In the genomic region with DNA sequence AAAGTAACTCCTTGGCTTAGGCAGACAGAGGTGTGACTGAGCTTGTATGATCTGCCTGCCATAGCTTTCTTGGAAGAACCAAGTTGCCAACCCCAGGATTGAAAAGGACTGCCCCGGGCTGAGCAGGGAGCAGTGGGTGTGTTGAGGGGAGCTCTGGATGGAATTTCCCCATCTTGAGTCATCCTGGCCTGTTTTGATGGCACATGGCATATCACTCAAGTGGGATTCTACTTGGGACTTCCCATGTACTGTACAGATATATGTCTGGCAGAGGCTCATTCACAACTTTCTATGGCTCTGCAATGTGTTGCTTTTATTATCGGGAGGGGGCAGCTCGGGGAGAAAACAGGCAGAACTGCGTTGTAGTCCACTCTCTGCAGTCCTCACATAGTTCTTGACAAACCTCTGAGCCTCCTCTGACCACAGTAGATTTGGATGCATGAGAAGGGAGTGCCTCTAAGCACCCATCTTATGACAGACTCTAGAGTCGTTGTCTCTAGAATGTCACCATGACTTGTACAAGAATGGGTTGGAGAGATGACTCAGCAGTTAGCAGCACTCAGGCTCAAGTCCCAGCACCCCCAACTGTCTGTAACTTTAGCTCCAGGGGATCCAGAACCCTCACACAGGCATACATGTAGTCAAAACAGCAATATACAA, we compare ENCODE assay signal across 12 mouse cellular contexts. TPM values are rescaled to one million over a fixed set of nuclear protein-coding genes. Genes with fewer than 3 reads are reported as not detected.
A peak's percentile ranks its signal among the peaks of the same experiment; 100 is the strongest.
DNase-seq lines count a peak whose midpoint lies in the region; ATAC-seq lines count a peak whose summit lies in the region.
"Had no signal": no experiment of that assay in that cellular context is flagged by ENCODE, and none has a peak within 500 bp of the region (broad histone marks: within the 10 kb centered on the region; RNA-seq: fewer than 3 reads in every experiment).

No protein-coding gene starts in this region.

- H3K27me3 ChIP-seq in megakaryocyte, embryonic 14.5 days (replicated peaks), result no peaks in the 10 kb centered on the region
- no peaks in the 10 kb centered on the region for H3K27me3 ChIP-seq in liver, embryonic 11.5 days (replicated peaks; ENCODE audit: control insufficient read depth, insufficient read depth, low read length)
- H3K27me3 ChIP-seq: limb, embryonic 12.5 days had no signal

- peak overlapping the region; percentile 83 for H3K27ac ChIP-seq in liver, embryonic 11.5 days (ENCODE audit: low read depth, low read length)
- H3K27ac ChIP-seq: limb, embryonic 12.5 days had no signal

- peaks cover 97% of the 10 kb centered on the region for H3K36me3 ChIP-seq in megakaryocyte, embryonic 14.5 days (replicated peaks; ENCODE audit: low read length)
- H3K36me3 ChIP-seq in liver, embryonic 11.5 days (ENCODE audit: control insufficient read depth, insufficient read depth, low read length), result peaks cover 52% of the 10 kb centered on the region

- peak overlapping the region; percentile 15 for H3K4me2 ChIP-seq in liver, embryonic 11.5 days
- H3K4me2 ChIP-seq: limb, embryonic 12.5 days had no signal

- H3K4me3 ChIP-seq in megakaryocyte, embryonic 14.5 days (replicated peaks), result peak overlapping the region; percentile 87
- H3K4me3 ChIP-seq in liver, embryonic 11.5 days (ENCODE audit: low read depth, low read length), result no peak overlapping the region
- H3K4me3 ChIP-seq: limb, embryonic 12.5 days had no signal

- DNase-seq in Muller cell, postnatal 12 days (ENCODE audit: inconsistent ontology term), result peak; percentile 26
- no peak for DNase-seq in liver, embryonic 11.5 days (ENCODE audit: low spot score)
- DNase-seq in cerebellum, adult 18-20 months, result no peak
- DNase-seq in kidney, postnatal 10 days, result no peak
- no peak for DNase-seq in kidney, postnatal 4 days
- DNase-seq: cerebellum, adult 11 months; gastrocnemius, postnatal 14 days; kidney, adult 9 months; lung, postnatal 4 days had no signal

- no peak for ATAC-seq in megakaryocyte, adult 5-6 weeks (ENCODE audit: poor library complexity, severe bottlenecking)
- ATAC-seq in liver, embryonic 11.5 days (replicated peaks; ENCODE audit: low FRiP score), result peak; percentile 26

- peak overlapping the region; percentile 34; the same call in 1 of the 2 replicates for H3K9ac ChIP-seq in liver, embryonic 11.5 days (ENCODE audit: low read depth, low read length)
- H3K9ac ChIP-seq: limb, embryonic 12.5 days had no signal

- WGBS in liver, embryonic 11.5 days, result 73% methylated on average over 5 of the region's 5 CpGs

- no peaks in the 10 kb centered on the region for H3K9me3 ChIP-seq in megakaryocyte, embryonic 14.5 days
- no peaks in the 10 kb centered on the region for H3K9me3 ChIP-seq in liver, embryonic 11.5 days (ENCODE audit: control insufficient read depth, low read length)
- H3K9me3 ChIP-seq: limb, embryonic 12.5 days had no signal

- peaks cover 100% of the 10 kb centered on the region for H3K4me1 ChIP-seq in megakaryocyte, embryonic 14.5 days
- H3K4me1 ChIP-seq in liver, embryonic 11.5 days (replicated peaks; ENCODE audit: control insufficient read depth, insufficient read depth, low read length), result peaks cover 57% of the 10 kb centered on the region
- H3K4me1 ChIP-seq: limb, embryonic 12.5 days had no signal

RNA-seq across cellular contexts. Expression of a gene that starts 9.6 kb away (rescaled TPM):
- 4.8 and 6.6 TPM in 2 replicates for polyA plus RNA-seq in megakaryocyte, embryonic 14.5 days (2012; ENCODE audit: insufficient read depth, low replicate concordance)
- total RNA-seq in megakaryocyte, adult 5-6 weeks (2015), result 0.56 and 0.68 TPM in 2 replicates
- 0.88 and 1.3 TPM in 2 replicates for total RNA-seq in megakaryocyte, adult 5-6 weeks (2017)
- polyA plus RNA-seq in liver, embryonic 11.5 days (2014; fragmentation: Nextera tagmentation; extraction: Ambion mirVana), result 0.26 and 1.2 TPM in 2 replicates

RNA-seq across cellular contexts. Expression of a gene that starts 20.2 kb away (rescaled TPM):
- polyA plus RNA-seq in megakaryocyte, embryonic 14.5 days (2012; ENCODE audit: insufficient read depth, low replicate concordance), result 474 and 728 TPM in 2 replicates
- 19.3 and 27.1 TPM in 2 replicates for total RNA-seq in megakaryocyte, adult 5-6 weeks (2015)
- 24.0 and 34.8 TPM in 2 replicates for total RNA-seq in megakaryocyte, adult 5-6 weeks (2017)
- 96.5 and 105 TPM in 2 replicates for polyA plus RNA-seq in liver, embryonic 11.5 days (2014; fragmentation: Nextera tagmentation; extraction: Ambion mirVana)

RNA-seq across cellular contexts. Expression of a gene that starts 38.1 kb away (rescaled TPM):
- 70.2 and 174 TPM in 2 replicates for polyA plus RNA-seq in megakaryocyte, embryonic 14.5 days (2012; ENCODE audit: insufficient read depth, low replicate concordance)
- 15.1 and 16.6 TPM in 2 replicates for total RNA-seq in megakaryocyte, adult 5-6 weeks (2015)
- 19.2 and 20.7 TPM in 2 replicates for total RNA-seq in megakaryocyte, adult 5-6 weeks (2017)
- 53.8 and 59.7 TPM in 2 replicates for polyA plus RNA-seq in liver, embryonic 11.5 days (2014; fragmentation: Nextera tagmentation; extraction: Ambion mirVana)

RNA-seq across cellular contexts. Expression of a gene that starts 44.3 kb away (rescaled TPM):
- 9.3 and 21.8 TPM in 2 replicates for polyA plus RNA-seq in megakaryocyte, embryonic 14.5 days (2012; ENCODE audit: insufficient read depth, low replicate concordance)
- total RNA-seq in megakaryocyte, adult 5-6 weeks (2015), result 35.0 and 43.3 TPM in 2 replicates
- 66.3 and 79.6 TPM in 2 replicates for total RNA-seq in megakaryocyte, adult 5-6 weeks (2017)
- 12.9 and 14.2 TPM in 2 replicates for polyA plus RNA-seq in liver, embryonic 11.5 days (2014; fragmentation: Nextera tagmentation; extraction: Ambion mirVana)

RNA-seq across cellular contexts. Expression of a gene that starts 55.2 kb away (rescaled TPM):
- polyA plus RNA-seq in megakaryocyte, embryonic 14.5 days (2012; ENCODE audit: insufficient read depth, low replicate concordance), result 34.7 and 62.6 TPM in 2 replicates
- 9.8 and 10.1 TPM in 2 replicates for total RNA-seq in megakaryocyte, adult 5-6 weeks (2015)
- 8.5 and 10.3 TPM in 2 replicates for total RNA-seq in megakaryocyte, adult 5-6 weeks (2017)
- 10.4 and 13.5 TPM in 2 replicates for polyA plus RNA-seq in liver, embryonic 11.5 days (2014; fragmentation: Nextera tagmentation; extraction: Ambion mirVana)
